Mouse (Mus musculus) limb, embryonic 11.5 days (tissue): Measurements from ENCODE around the gene Gm9745. TPM values are rescaled to one million over a fixed set of nuclear protein-coding genes. Genes with fewer than 3 reads are reported as not detected.
"Not testable (repeated sequence)": the region's sequence is repeated elsewhere in the genome, so short reads cannot be mapped to it uniquely, and the experiment has no call there.

ENCODE experiments used
- ATAC-seq: fragments of 200-750 bp; cut with Nextera tagmentation; 2 replicates; pipeline ENCODE4 v1.8.0; 2017; ENCODE audit warnings: low read depth; ENCODE audit not compliant: insufficient number of reproducible peaks, low FRiP score, low TSS enrichment
- DNase-seq: peaks from one replicate; pipeline ENCODE4 v3.0.0-alpha.2; 2015; ENCODE audit warnings: low spot score
- H3K27ac ChIP-seq: fragments of 300-500 bp; sonication (generic); replicated peaks from 2 replicates; pipeline ENCODE4 v1.5.1; 2014; ENCODE audit warnings: low read depth, mild to moderate bottlenecking, low read length
- H3K27me3 ChIP-seq: fragments of 300-500 bp; sonication (generic); 2 replicates; pipeline ENCODE4 v1.6.1; 2014; ENCODE audit warnings: mild to moderate bottlenecking, low read length, mixed read lengths; ENCODE audit not compliant: control insufficient read depth, insufficient read depth
- H3K36me3 ChIP-seq: fragments of 300-500 bp; sonication (generic); 2 replicates; pipeline ENCODE4 v1.6.1; 2014; ENCODE audit warnings: mild to moderate bottlenecking, low read length, moderate library complexity, mixed read lengths; ENCODE audit not compliant: control insufficient read depth, insufficient read depth
- H3K4me1 ChIP-seq: fragments of 300-500 bp; sonication (generic); 2 replicates; pipeline ENCODE4 v1.6.1; 2014; ENCODE audit warnings: low read length, mixed read lengths; ENCODE audit not compliant: control insufficient read depth, insufficient read depth
- H3K4me2 ChIP-seq: fragments of 300-500 bp; sonication (generic); 2 replicates; pipeline ENCODE4 v1.6.1; 2014; ENCODE audit warnings: low read depth, mild to moderate bottlenecking, moderate library complexity; ENCODE audit not compliant: severe bottlenecking
- H3K4me3 ChIP-seq: fragments of 300-500 bp; sonication (generic); 2 replicates; pipeline ENCODE4 v1.5.1; 2014; ENCODE audit warnings: low read depth, low read length
- H3K9ac ChIP-seq: fragments of 300-500 bp; sonication (generic); 2 replicates; pipeline ENCODE4 v1.6.1; 2014; ENCODE audit warnings: mild to moderate bottlenecking, low read length
- H3K9me3 ChIP-seq: fragments of 300-500 bp; sonication (generic); 2 replicates; pipeline ENCODE4 v1.6.1; 2016; ENCODE audit warnings: low read length; ENCODE audit not compliant: control insufficient read depth
- WGBS: fragments of 180-500 bp; shearing (Covaris S2); extraction: QIAGEN DNeasy Blood & Tissue Kit; methylation state at CpG from one replicate; pipeline ENCODE4 v1.1.7; 2014; 5-methylcytosine and 5-hydroxymethylcytosine counted together
- polyA plus RNA-seq: library from polyadenylated mRNA; unstranded; fragments of >200 nt; fragmentation: Nextera tagmentation; extraction: Ambion mirVana; gene quantifications from 2 replicates; pipeline ENCODE4 v1.2.1, GENCODE M21; 2014

The Gm9745 gene
- polyA plus RNA-seq, 1 experiment from 2014 or later, result not detected

- no peak overlapping the region for H3K4me2 ChIP-seq
- no peak for DNase-seq
- 91% methylated on average over 5 of the region's 5 CpGs for WGBS
Observed at GRCm38 (mm10) chr13:8965224-8965623, 17.2 kb upstream of the Gm9745 start.

GRCm38 (mm10) chr13:8962266-8962665, 14.2 kb upstream of the Gm9745 start:
- not testable (repeated sequence) for H3K4me1 ChIP-seq, H3K27me3 ChIP-seq, H3K4me2 ChIP-seq, H3K9ac ChIP-seq, H3K36me3 ChIP-seq, H3K4me3 ChIP-seq, H3K9me3 ChIP-seq, H3K27ac ChIP-seq, ATAC-seq, DNase-seq
- WGBS, result 26% methylated on average over 5 of the region's 5 CpGs

More at GRCm38 (mm10) chr13:8965224-8965623, 17.2 kb upstream of the Gm9745 start:
- no peak overlapping the region for H3K9ac ChIP-seq
- peaks cover 5% of the 10 kb centered on the region; the same call in 1 of the 2 replicates for H3K36me3 ChIP-seq
- no peak overlapping the region for H3K4me3 ChIP-seq
- ATAC-seq, result no peak
- H3K27me3 ChIP-seq, result no peaks in the 10 kb centered on the region
- H3K4me1 ChIP-seq, result no peaks in the 10 kb centered on the region
- no peak overlapping the region for H3K27ac ChIP-seq
- no peaks in the 10 kb centered on the region for H3K9me3 ChIP-seq

- not testable (repeated sequence) for H3K36me3 ChIP-seq, H3K9me3 ChIP-seq, DNase-seq, H3K27me3 ChIP-seq, H3K4me1 ChIP-seq, H3K4me3 ChIP-seq, H3K9ac ChIP-seq, H3K27ac ChIP-seq, H3K4me2 ChIP-seq, ATAC-seq
- 51% methylated on average over 3 of the region's 3 CpGs for WGBS
Observed at GRCm38 (mm10) chr13:8961128-8961888, 13.3 kb upstream of the Gm9745 start.

- H3K27me3 ChIP-seq, H3K36me3 ChIP-seq, DNase-seq, H3K27ac ChIP-seq, H3K4me1 ChIP-seq, H3K4me2 ChIP-seq, ATAC-seq, H3K9ac ChIP-seq, H3K4me3 ChIP-seq, H3K9me3 ChIP-seq: not testable (repeated sequence)
- 86% methylated on average over 4 of the region's 6 CpGs for WGBS
Observed at GRCm38 (mm10) chr13:8959554-8959953, 11.5 kb upstream of the Gm9745 start.

- not testable (repeated sequence) for DNase-seq, H3K4me1 ChIP-seq, H3K9ac ChIP-seq, H3K4me3 ChIP-seq, H3K27ac ChIP-seq, ATAC-seq, H3K9me3 ChIP-seq, H3K4me2 ChIP-seq, H3K36me3 ChIP-seq, H3K27me3 ChIP-seq
- WGBS, result 60% methylated on average over 1 of the region's 5 CpGs
Observed at GRCm38 (mm10) chr13:8959058-8959457, 11.0 kb upstream of the Gm9745 start.

- not testable (repeated sequence) for H3K4me2 ChIP-seq, H3K4me3 ChIP-seq, H3K27me3 ChIP-seq, H3K36me3 ChIP-seq, DNase-seq, ATAC-seq, H3K27ac ChIP-seq, H3K9me3 ChIP-seq, H3K4me1 ChIP-seq, H3K9ac ChIP-seq
- no CpG with 5 or more reads among the region's 5 CpGs for WGBS
Observed at GRCm38 (mm10) chr13:8956873-8957272, 8.8 kb upstream of the Gm9745 start.

GRCm38 (mm10) chr13:8955127-8955526, 7.1 kb upstream of the Gm9745 start:
- not testable (repeated sequence) for ATAC-seq, DNase-seq, H3K4me1 ChIP-seq, H3K27ac ChIP-seq, H3K36me3 ChIP-seq, H3K4me3 ChIP-seq, H3K9me3 ChIP-seq, H3K27me3 ChIP-seq, H3K4me2 ChIP-seq, H3K9ac ChIP-seq
- 73% methylated on average over 1 of the region's 2 CpGs for WGBS

- not testable (repeated sequence) for H3K27ac ChIP-seq, H3K9ac ChIP-seq, H3K4me3 ChIP-seq, DNase-seq, H3K9me3 ChIP-seq, H3K27me3 ChIP-seq, ATAC-seq, H3K36me3 ChIP-seq, H3K4me1 ChIP-seq, H3K4me2 ChIP-seq
Observed at GRCm38 (mm10) chr13:8952563-8952962, 4.5 kb upstream of the Gm9745 start, which contains the start of gene Idi2. Gene Idi2, plus strand, starts transcription at chr13:8952863.

GRCm38 (mm10) chr13:8943828-8944227, 4.2 kb downstream of the Gm9745 start:
- not testable (repeated sequence) for H3K9me3 ChIP-seq, H3K9ac ChIP-seq, H3K36me3 ChIP-seq, H3K4me3 ChIP-seq, DNase-seq, H3K4me2 ChIP-seq, H3K27me3 ChIP-seq, H3K4me1 ChIP-seq, H3K27ac ChIP-seq
- 0 out of 2 replicates have a peak, but pooled peaks have one; percentile 57 for ATAC-seq
- WGBS, result no CpG with 5 or more reads among the region's 5 CpGs
